Mouse (Mus musculus) telencephalon, adult 2 months (tissue): ENCODE results near the gene Slain1.

Experiments used
- DNase-seq: peaks from one replicate; pipeline ENCODE4 v3.0.0-alpha.2; 2011; ENCODE audit warnings: low read depth, low spot score

The Slain1 gene

DNA sequence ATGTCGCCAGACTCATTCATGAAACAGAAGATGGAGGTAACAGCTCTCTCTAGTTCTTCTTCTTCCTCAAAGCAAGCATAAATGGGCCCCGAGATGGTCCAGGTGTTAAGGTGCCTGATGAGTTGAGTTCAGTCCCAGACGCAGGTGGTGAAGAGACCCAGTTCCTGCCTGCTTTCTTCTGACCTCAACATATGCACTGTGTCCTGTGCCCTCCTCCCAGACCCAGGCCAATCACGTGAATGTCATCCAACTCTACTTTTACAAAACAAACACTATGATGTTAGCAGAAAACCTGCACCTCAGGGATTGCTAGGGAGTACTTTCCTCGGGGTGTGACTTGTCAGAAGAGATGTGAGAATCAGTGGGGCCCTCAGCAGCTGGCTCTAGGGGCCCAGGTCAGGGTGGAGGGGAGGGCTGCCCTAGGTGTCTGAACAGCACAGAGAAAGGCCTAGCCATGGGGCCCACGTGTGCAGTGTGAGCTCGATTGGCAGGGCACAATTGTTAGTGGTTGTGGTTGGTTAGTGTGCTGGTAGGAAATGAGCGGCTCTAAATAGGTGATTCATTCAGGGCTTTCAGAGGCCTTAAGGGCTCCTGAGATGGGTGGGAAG lies 16.4 kb downstream of the Slain1 start:
- DNase-seq, result no peak

DNA sequence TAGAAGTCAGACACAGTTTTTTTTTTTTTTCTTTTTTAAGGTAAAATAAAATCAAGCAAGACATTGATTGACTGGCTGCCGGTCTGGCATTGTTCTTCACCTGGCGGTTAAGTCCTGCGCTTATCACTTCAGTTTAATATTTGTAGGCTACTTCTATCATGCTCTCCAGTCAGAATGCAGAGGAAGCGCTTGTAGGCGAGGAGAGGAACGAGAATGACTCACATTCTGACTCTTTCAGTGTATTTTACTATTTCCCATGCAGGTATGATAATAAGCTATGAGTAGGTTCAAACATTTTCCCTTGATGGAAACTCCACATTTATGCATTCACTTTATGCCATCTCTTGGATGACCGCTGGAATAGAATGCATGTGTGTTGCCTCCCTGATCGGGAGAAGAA lies 17.0 kb downstream of the Slain1 start:
- DNase-seq, result no peak

DNA sequence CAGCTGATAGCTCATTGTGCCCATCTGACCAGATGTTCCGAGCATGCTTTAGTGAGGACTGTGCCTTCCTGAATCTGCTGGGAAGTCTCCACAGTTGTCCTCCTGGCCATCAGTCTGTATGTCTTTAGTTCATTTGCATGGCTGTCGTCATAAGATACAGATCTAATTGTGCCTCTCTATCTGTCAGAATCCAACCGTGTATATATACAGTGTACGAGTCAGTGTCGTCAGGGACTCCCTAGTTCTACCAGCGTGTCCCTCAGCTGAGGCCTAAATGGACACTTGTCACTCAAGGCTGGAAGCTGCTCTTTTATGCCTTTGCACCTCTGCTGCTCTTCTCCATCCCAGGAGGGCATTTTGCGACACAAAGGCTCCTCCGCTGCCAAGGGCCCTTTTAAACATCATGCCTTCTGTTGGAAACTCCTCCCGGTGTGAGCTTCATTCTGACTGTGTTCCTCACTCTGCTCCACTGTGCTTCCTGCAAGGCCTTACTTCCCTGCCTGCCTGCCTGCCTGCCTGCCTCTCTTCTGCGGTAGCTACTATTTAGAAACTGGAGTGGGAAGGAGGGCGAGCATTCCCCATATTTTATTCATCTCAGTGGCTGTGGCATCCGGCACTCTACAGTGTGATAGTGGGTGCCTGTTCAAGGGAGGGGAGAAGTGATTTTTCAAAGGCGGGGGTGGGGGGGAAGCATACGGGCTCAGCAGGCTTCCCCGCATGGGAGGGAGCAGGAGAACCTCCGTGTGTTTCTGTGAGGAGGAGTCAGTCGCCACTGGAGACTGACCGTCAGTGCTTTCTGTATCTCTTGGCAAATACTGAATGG lies 29.6 kb downstream of the Slain1 start:
- DNase-seq, result peak; percentile 85

DNA sequence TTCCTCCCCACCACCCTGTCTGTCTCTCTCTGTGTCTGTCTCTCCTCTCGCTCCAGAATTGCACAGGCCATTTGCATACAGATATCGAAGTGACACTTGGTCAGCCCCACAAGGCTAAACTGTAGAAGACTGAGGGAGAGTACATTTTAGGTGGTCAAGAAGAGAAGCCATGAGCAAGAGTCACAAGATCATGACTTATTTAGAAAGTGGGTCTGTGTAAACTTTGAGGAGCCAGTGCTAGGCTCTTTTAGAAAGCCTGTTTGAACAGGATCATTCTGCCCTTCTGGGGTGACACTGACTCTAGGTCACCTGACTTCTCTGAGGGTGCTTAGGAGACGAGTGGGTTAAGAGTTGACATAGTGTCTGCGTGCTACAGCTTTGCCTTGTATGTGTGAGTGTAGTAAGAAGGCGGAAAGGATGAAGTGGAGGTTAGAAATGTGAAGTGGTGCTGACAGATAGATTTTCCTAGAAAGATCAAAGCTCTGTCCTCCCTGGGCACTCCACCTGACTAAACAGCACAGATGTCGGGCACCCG lies 30.3 kb downstream of the Slain1 start:
- DNase-seq, result no peak

DNA sequence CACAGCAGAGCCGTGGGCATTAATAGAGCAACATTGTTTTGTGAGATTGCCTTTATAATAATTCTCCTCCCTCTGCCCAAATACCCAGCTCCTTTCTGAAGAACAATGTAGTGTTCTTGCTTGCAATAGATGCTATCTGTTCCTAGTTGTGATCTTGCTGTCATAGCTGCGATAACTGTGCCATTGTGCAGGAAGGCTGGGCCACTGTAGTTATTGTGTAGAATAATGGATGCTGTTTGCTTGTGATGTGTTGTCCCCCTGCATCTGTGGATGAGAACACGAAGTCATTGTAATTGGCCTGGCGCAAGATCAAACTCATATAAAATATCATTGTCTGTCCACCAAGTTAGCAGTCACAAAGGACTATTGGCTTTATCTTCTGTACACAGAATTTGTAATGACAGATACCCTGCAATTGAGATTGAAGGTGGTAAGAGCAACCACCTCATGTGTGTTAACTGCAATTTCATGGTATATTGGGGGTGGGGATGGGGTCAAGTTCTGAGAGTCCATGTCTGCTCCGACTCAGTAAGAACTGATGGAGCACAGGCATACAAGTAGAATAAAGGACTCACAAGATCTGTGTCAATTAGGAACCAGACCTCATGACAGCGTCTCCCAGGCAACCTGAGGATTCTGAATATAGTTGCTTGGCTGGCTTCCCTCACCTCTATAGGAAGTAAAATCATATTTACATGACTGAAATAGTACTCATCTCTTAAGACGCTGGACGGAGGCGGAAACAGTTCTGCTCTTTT lies 32.8 kb downstream of the Slain1 start:
- DNase-seq, result peak; percentile 84

DNA sequence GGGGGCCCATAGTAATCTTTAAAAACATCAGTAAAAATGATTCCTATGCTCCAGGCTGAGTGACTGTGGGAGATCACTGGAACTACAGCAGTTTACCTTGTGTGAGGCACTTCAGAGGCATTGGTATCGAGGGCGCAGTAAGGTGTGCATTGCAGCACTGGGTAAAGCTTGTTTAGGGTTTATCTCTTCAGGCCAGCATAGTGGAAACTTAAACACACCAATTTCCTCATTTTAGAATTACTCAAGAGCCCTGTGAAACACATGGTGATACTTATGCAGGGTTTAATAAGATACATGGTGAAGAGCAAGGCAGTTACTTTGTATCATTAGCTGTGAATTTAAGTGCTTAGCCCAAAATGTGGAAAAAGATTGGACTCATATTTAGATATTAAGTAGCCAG lies 37.0 kb downstream of the Slain1 start:
- DNase-seq, result no peak

DNA sequence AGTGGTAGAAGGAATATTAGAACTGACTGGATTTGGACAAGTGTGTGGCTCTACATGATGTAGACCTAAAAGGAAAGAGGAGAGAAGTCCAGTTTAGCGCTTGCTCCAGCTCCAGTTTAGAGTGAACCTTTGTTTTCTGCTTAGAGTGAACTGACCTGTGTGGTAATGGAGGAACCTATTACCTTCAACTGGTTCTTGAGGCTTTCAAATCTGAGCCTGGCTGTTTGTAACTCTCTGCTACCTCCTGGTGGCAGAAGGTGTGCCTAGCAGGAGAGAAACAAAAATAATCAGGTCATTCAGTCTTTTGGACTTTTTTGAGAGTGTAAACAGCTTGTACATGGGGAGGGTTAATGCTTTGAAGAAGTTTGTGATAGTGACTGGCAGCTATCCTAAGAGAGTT lies 44.3 kb downstream of the Slain1 start:
- DNase-seq, result no peak

DNA sequence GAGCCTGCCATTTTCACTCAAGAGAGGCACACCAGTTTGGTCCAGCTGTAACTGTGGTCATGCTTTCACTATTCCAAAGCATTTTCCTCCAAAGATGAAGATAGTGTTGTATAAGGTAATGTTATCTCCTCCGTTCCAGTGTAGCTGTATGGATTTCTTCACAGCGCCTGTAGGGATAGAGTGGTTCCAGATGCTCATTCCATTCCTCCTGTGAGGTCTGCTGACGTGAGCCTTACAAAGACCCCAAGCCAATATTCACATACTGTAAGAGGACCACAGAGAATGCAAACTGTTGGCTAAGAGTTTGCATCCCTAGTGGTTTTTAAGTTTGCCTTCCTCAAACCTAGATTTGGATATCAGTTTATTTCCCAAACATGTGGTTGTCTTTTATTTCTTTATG lies 45.6 kb downstream of the Slain1 start:
- DNase-seq, result no peak

DNA sequence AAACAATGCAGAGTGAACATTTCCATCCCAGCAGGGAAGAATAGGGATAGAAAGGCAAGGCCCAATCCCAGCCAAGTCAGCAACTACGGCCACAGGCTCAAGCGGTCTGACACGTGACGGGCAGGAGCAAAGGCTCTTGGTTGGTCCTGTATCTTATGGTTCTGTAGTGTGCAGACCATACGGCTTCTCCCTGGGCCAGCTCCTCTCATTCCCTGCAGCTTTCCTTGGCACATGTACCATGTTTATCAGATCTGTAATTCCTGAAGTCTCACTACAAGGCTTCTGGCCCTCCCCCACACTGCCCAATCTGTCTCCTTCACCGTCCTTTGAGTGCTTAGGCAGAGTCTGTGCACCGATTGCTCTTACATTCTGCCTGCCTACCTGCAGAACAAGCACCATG lies 47.1 kb downstream of the Slain1 start:
- DNase-seq, result no peak

DNA sequence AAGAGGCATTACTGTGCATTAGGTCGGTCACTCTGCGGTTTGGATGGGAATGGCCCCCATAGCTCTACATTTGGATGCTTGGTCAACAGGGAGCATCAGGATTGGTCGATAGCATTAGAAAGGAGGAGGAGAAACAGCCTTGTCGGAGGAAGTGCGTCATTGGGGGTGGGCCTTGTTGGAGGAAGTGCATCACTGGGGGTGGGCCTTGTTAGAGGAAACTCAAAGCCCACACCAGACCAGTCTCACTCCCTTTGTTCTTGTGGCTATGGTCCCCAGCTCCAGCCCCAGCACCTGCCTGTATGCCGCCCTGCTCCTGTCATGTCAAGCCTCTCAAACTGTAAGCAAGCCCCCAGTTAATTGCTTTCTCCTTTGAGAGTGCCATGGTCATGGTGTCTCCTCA lies 49.3 kb downstream of the Slain1 start:
- DNase-seq, result no peak

DNA sequence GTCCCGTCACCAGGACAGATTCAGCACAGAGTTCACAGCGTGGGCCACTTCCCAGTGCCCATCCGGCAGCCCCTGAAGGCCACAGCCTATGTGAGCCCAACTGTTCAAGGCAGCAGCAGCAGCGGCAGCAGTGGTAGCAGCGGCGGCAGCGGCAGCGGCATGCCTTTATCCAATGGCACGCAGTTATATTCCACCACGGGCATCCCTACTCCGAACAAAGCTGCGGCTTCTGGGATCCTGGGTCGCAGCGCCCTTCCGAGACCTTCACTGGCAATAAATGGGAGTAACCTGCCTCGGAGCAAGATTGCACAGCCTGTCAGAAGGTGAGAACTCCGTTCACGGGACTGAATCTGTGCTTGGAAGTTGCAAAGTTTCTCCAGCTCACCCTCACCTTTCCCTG lies 52.5 kb downstream of the Slain1 start:
- no peak for DNase-seq

DNA sequence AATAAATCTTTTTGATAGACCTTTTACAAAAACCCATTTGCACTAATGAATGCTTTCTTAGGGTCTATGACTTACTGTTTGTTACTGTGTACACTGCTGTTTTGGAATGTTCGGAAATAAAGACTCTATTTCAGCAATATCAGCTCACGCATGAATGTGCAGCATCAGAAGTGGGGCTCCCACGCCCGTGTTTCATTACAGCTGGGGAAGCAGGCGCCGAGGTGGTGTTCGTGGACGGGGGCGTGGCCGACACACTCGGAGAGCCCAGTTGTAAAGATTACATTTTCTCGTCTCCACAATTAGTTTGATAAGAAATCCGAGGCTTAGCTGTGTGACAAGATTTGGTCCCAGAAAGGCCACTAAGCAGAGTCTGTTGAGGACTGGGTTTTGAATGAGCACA lies 54.7 kb downstream of the Slain1 start:
- no peak for DNase-seq

DNA sequence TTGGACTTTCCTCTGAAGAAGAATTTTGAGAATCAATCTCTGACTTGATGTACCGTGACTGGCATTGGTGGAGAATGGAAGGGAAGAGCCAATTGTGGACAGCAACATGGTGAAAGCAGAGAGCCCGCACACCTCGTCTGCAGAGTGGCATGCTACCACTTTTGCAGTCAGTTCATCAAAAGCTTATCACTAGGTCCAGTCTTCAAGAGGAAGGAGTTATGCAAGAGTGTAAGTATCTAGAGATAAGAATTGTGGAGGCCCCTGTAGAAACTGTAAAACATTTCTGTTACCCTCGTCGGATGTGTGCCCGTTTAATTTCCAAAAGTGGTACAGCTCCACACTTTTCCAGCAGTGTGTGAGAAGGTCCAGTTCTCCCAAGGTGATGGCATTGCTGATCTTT lies 56.3 kb downstream of the Slain1 start:
- no peak for DNase-seq

DNA sequence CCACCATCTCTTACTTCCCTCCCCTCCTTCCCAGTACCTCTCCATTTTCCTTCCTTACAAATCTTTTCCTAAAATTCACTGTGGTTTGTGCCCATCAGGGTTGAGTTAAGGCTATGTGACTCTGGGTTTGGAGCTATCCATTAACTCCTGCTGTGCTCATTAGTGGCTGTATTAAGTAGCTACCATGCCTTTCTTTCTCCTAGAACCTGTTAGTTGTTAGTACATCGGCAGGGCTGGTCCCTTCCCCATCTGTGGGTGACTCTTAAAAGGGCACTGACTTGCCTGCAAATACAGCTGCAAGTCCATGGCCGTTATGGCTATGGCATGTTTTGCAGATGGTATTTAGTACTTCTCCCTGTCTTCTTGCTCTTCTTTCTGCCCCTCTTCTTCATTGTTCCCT lies 58.6 kb downstream of the Slain1 start:
- no peak for DNase-seq

DNA sequence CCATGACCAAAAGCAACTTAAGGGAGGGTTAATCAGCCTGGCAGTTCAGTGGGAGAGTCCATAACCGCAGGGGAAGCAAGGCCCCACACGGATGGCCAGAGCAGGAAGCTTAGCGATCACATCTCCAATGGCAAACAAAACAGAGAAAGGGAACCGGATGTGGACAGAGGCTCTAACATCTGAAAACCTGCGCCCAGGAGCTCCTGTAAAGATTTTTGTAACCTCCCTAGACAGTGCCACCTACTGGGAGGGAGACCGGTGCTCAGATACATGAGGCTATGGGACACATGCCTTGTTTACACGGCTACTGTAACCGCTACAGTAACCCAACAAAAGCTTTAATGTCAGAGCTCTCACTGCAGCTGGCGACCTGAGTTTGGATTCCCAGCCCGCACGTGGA lies 59.2 kb downstream of the Slain1 start:
- no peak for DNase-seq

DNA sequence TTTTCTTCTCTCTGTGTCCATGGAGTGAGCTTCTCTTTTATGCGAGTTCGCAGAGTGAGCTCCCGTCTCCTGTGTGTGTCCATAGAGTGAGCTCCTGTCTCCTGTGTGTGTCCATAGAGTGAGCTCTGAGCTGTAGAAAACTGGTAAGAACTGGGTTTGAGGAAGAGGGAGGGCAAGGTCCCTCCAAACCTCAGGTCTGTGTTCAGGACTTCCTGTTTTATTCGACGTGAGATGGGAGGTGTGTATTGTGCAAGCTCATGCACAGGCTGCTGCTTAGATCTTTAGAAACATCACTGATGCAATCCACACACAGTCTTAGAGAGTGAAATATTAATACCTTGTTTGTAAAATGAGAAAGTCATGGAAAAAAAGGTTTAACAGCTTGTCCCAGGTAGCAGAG lies 63.0 kb downstream of the Slain1 start:
- no peak for DNase-seq

DNA sequence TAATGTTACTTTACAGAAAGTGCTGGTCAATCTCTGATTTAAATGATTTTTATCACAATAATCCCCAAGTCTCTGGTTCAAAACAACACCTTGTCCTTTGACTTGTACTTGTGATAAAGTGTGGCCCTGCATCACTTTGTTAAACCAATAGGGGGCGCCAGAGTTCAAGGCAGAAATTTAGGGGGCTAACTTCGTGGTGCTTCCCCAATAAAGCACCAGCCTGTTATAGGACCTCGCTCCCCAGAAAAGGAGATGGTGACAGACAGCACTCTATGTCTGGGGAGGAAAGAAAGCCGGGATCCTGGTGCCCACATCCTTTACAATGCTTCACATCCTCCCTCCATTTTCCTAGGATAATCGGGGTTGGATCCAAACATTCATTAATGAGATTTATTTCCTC lies 67.5 kb downstream of the Slain1 start:
- no peak for DNase-seq

DNA sequence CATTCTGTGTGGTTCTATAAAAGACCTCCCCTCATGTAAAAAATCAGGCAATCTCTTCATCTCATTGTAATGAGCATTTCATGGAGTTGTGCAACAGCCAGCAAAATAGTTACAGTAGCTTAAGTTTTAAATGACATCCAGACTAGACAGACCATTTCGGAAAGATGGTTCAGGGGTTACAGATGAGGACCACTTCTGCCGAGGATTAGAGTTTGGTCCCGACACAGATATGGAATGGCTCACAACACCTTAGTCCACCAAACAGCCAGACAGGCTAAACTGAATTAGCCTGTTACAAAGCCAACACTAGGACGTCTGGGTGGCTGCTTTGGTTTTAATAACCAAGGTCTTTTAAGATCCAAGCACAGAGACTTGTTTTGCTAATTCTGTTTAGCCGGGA lies 68.0 kb downstream of the Slain1 start:
- DNase-seq, result no peak

DNA sequence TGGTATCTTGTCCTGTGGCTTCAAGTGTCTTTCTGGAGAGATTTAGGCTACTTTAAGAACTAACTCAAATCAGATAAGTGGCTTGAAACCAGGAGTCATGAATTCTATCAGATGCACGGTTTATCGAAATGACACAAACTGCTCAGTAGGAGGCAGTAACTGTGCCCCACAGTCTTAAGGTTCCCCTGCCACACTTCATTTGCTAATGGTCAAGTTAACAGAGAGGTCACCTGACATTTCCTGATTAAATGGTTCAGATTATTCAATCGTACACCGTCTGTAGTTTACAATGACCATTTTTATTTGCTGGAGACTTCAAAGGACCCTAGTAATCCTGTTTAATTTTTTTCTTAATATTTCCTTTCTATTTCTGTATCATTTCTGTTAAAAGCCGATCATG lies 68.4 kb downstream of the Slain1 start:
- no peak for DNase-seq

DNA sequence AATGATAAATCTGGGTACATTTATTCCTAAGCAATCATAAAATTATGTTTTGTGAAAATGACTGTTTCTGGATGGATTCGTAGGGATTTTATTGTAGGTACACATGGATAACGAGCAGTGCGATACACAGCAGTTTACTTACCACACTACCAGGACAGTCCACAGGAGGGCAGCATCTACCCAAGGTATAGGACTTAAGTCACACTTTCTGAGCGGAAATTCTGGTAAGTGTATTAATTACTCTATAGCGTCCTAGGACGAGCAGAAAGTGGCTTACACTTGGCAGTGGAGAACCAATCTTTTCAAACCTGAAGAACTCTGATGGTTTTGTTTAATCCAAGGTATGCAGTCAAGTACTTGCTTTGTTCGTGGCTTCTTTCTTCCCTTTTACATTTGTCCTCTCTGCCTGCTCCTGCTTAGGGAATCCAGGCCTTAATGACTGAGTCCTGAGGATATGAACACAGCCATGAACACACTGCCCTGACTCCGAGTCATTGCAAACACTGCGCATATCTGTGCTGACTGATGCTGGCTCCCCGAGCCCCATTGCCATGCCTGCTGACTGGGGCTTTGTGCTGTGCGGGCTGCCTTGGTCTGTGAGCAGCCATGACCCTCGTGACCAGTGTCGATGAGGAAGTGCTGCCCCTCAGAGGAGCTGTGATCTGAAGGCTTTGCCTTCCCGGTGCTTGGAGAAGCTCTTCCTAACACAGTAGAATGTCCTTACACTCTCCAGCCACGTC lies 69.0 kb downstream of the Slain1 start:
- DNase-seq, result peak; percentile 77

DNA sequence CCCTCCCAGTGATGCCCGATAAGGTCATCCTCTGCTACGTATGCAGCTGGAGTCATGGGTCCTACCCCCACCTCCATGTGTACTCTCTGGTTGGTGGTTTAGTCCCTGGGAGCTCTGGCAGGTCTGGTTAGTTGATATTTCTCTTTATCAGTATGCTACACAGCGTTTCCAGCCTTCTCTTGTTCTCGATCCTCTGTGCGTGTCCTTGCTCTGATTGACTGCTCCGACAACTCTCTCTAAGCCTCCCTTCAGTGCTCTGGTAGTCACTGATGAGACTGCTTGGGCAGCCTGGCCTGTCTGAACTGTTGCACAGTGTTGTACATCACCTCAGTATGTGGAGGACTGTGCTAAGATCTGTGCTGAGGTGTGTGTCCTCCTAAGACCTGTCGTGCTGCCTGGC lies 70.1 kb downstream of the Slain1 start:
- no peak for DNase-seq
